In genomic region chr14:124676506-124677177, GRCm38 (mm10) we compare ENCODE assay signal across 8 mouse cellular contexts. TPM values are rescaled to one million over a fixed set of nuclear protein-coding genes. Genes with fewer than 3 reads are reported as not detected.
DNase-seq lines count a peak whose midpoint lies in the region; ATAC-seq and TF ChIP-seq lines count a peak whose summit lies in the region.

Gene Fgf14 (minus strand): TSS chr14:124677127.

- H3K27me3 ChIP-seq in forebrain, embryonic 11.5 days (ENCODE audit: control insufficient read depth, insufficient read depth, low read length) = no peaks in the 10 kb centered on the region

- peak within 1 kb of the TSS; percentile 59 for H3K9ac ChIP-seq in forebrain, embryonic 11.5 days (ENCODE audit: low read length)

- H3K36me3 ChIP-seq in forebrain, embryonic 11.5 days (ENCODE audit: control insufficient read depth, insufficient read depth, low read length) = no peaks in the 10 kb centered on the region

- WGBS in forebrain, embryonic 11.5 days = 10% methylated on average over 12 of the region's 12 CpGs
- WGBS in olfactory bulb, adult 2 months = 5% methylated on average over 12 of the region's 12 CpGs

- no peak for ATAC-seq in forebrain, embryonic 11.5 days (replicated peaks; ENCODE audit: low FRiP score)

- no peak for TF ChIP-seq CTCF in olfactory bulb, adult 2 months (IDR thresholded peaks at IDR 0.05; ENCODE audit: insufficient read depth, low read depth, low read length)

- DNase-seq in left cerebral cortex, adult 18-20 months (ENCODE audit: low spot score in 2 of 2) = peak; percentile 1 to 23
- no peak for DNase-seq in left cerebral cortex, adult 11 months (ENCODE audit: low spot score)
- DNase-seq in forebrain, embryonic 11.5 days (ENCODE audit: low spot score) = no peak
- peak in 1 of 2 experiments; percentile 12 for DNase-seq in layer of hippocampus, postnatal 36 days
- no peak for DNase-seq in urinary bladder, postnatal 4 days (ENCODE audit: low spot score in 2 of 2)
- no peak for DNase-seq in kidney, adult 11 months
- DNase-seq in thymus, postnatal 14 days = no peak

- TF ChIP-seq POLR2A in olfactory bulb, adult 2 months (IDR thresholded peaks at IDR 0.05; ENCODE audit: insufficient read depth, low read depth, low read length) = no peak

- no peak within 1 kb of the TSS for H3K27ac ChIP-seq in forebrain, embryonic 11.5 days (ENCODE audit: low read depth, low read length)
- peak within 1 kb of the TSS; percentile 85 for H3K27ac ChIP-seq in olfactory bulb, adult 2 months (ENCODE audit: insufficient read depth, low read depth, low read length)

- H3K9me3 ChIP-seq in forebrain, embryonic 11.5 days (ENCODE audit: control insufficient read depth, low read length) = no peaks in the 10 kb centered on the region

- peak within 1 kb of the TSS; percentile 56 for H3K4me2 ChIP-seq in forebrain, embryonic 11.5 days (ENCODE audit: low read depth, low read length, severe bottlenecking)

- H3K4me3 ChIP-seq in forebrain, embryonic 11.5 days (ENCODE audit: low read depth, low read length) = peak within 1 kb of the TSS; percentile 28
- H3K4me3 ChIP-seq in olfactory bulb, adult 2 months (ENCODE audit: insufficient read depth, low read depth, low read length) = peak within 1 kb of the TSS; percentile 72

- H3K4me1 ChIP-seq in forebrain, embryonic 11.5 days (replicated peaks; ENCODE audit: control insufficient read depth, insufficient read depth, low read length) = peaks cover 3% of the 10 kb centered on the region; the same call in 1 of the 2 replicates
- H3K4me1 ChIP-seq in olfactory bulb, adult 2 months (ENCODE audit: control insufficient read depth, insufficient read depth, low read length) = peaks cover 4% of the 10 kb centered on the region; the same call in 1 of the 2 replicates

RNA-seq across cellular contexts. Expression of gene Fgf14, which starts in this region (rescaled TPM):
- total RNA-seq in left cerebral cortex, adult 18-20 months (2021) = 10 to 100 TPM; 53.5 to 54.5 TPM
- 6.7 and 8.0 TPM in 2 replicates for polyA plus RNA-seq in forebrain, embryonic 11.5 days (2014; fragmentation: Nextera tagmentation; extraction: Ambion mirVana)
- 10 to 100 TPM; 37.6 to 38.2 TPM for total RNA-seq in layer of hippocampus, postnatal 36 days (2021)
- polyA plus RNA-seq in olfactory bulb, adult 2 months (2012; ENCODE audit: insufficient read depth, insufficient read length, low replicate concordance, missing spikeins) = not detected in 2 replicates

Comparison
In these comparisons a context has a peak if more than half of its experiments do, and no peak if none do; other contexts are left out.
1. DNase-seq: peak in left cerebral cortex, adult 18-20 months (2 of 2); none in left cerebral cortex, adult 11 months (single experiment), forebrain, embryonic 11.5 days (single experiment), urinary bladder, postnatal 4 days (0 of 2), kidney, adult 11 months (single experiment) and thymus, postnatal 14 days (single experiment).